ENCODE assay signal across 8 mouse cellular contexts in genomic region chr5:35131773-35132172, GRCm38 (mm10). TPM values are rescaled to one million over a fixed set of nuclear protein-coding genes. Genes with fewer than 3 reads are reported as not detected.
DNase-seq lines count a peak whose midpoint lies in the region; ATAC-seq and TF ChIP-seq lines count a peak whose summit lies in the region.

No protein-coding gene starts in this region.

- 6% methylated on average over 7 of the region's 7 CpGs for WGBS in heart, embryonic 11.5 days (ENCODE audit: insufficient replicate concordance)
- WGBS in neural tube, embryonic 15.5 days: 9% methylated on average over 7 of the region's 7 CpGs

- peaks cover 2% of the 10 kb centered on the region for H3K27me3 ChIP-seq in heart, embryonic 11.5 days (ENCODE audit: control insufficient read depth, insufficient read depth, low read length)
- no peaks in the 10 kb centered on the region for H3K27me3 ChIP-seq in neural tube, embryonic 15.5 days (replicated peaks)
- H3K27me3 ChIP-seq in testis, adult 2 months (ENCODE audit: control insufficient read depth, insufficient read depth, low read length): no peaks in the 10 kb centered on the region

- H3K4me3 ChIP-seq in bone marrow macrophage, adult 2 months (ENCODE audit: insufficient read depth, low read length): no peak overlapping the region
- no peak overlapping the region for H3K4me3 ChIP-seq in embryonic fibroblast, embryonic 13.5 days (ENCODE audit: insufficient read depth, low read length)
- no peak overlapping the region for H3K4me3 ChIP-seq in heart, embryonic 11.5 days (ENCODE audit: low read depth, low read length)
- H3K4me3 ChIP-seq in neural tube, embryonic 15.5 days (replicated peaks): no peak overlapping the region
- H3K4me3 ChIP-seq in testis, adult 2 months (ENCODE audit: control insufficient read depth, low read depth, low read length): no peak overlapping the region

- H3K36me3 ChIP-seq in heart, embryonic 11.5 days (ENCODE audit: control insufficient read depth, insufficient read depth, low read length): no peaks in the 10 kb centered on the region
- H3K36me3 ChIP-seq in neural tube, embryonic 15.5 days: no peaks in the 10 kb centered on the region
- no peaks in the 10 kb centered on the region for H3K36me3 ChIP-seq in testis, adult 2 months (ENCODE audit: control insufficient read depth, insufficient read depth, low read length)

- no peaks in the 10 kb centered on the region for H3K9me3 ChIP-seq in heart, embryonic 11.5 days (replicated peaks; ENCODE audit: control insufficient read depth, low read length)
- no peaks in the 10 kb centered on the region for H3K9me3 ChIP-seq in neural tube, embryonic 15.5 days (replicated peaks)

- no peak overlapping the region for H3K27ac ChIP-seq in bone marrow macrophage, adult 2 months (ENCODE audit: insufficient read depth, low read depth, low read length)
- no peak overlapping the region for H3K27ac ChIP-seq in embryonic fibroblast, embryonic 13.5 days (ENCODE audit: insufficient read depth, low read length)
- H3K27ac ChIP-seq in heart, embryonic 11.5 days (ENCODE audit: low read depth, low read length): no peak overlapping the region
- no peak overlapping the region for H3K27ac ChIP-seq in neural tube, embryonic 15.5 days (replicated peaks)
- H3K27ac ChIP-seq in testis, adult 2 months (ENCODE audit: control insufficient read depth, insufficient read depth, low read depth, low read length): no peak overlapping the region

- H3K4me2 ChIP-seq in heart, embryonic 11.5 days: no peak overlapping the region
- H3K4me2 ChIP-seq in neural tube, embryonic 15.5 days: no peak overlapping the region

- peak; percentile 53 for TF ChIP-seq CTCF in bone marrow macrophage, adult 2 months (IDR thresholded peaks at IDR 0.05; ENCODE audit: low read depth, low read length)
- peak; percentile 52; the same call in 1 of the 2 replicates for TF ChIP-seq CTCF in embryonic fibroblast, embryonic 13.5 days (IDR thresholded peaks at IDR 0.05; ENCODE audit: borderline replicate concordance, insufficient read depth, low read length)
- peak; percentile 80 for TF ChIP-seq CTCF in testis, adult 2 months (IDR thresholded peaks at IDR 0.05; ENCODE audit: control insufficient read depth, insufficient read depth, insufficient replicate concordance, low read depth, low read length)

- peak; percentile 37 for ATAC-seq in CD4-positive, CD25-positive, alpha-beta regulatory T cell, adult 4 months
- 0 out of 2 replicates have a peak, but pooled peaks have one; percentile 51 for ATAC-seq in heart, embryonic 11.5 days (replicated peaks; ENCODE audit: insufficient number of reproducible peaks, low FRiP score, low TSS enrichment)
- peak; percentile 55; the same call in 1 of the 2 replicates for ATAC-seq in neural tube, embryonic 15.5 days (ENCODE audit: low FRiP score)

- H3K4me1 ChIP-seq in bone marrow macrophage, adult 2 months (ENCODE audit: control insufficient read depth, insufficient read depth, low read length): peaks cover 2% of the 10 kb centered on the region; the same call in 1 of the 2 replicates
- H3K4me1 ChIP-seq in embryonic fibroblast, embryonic 13.5 days (ENCODE audit: control insufficient read depth, insufficient read depth, low read length): no peaks in the 10 kb centered on the region
- H3K4me1 ChIP-seq in heart, embryonic 11.5 days (ENCODE audit: control insufficient read depth, insufficient read depth, low read length): 0 out of 2 replicates have a peak, but pooled peaks cover 2% of the 10 kb centered on the region
- 0 out of 2 replicates have a peak, but pooled peaks cover 3% of the 10 kb centered on the region for H3K4me1 ChIP-seq in neural tube, embryonic 15.5 days
- H3K4me1 ChIP-seq in testis, adult 2 months (ENCODE audit: control insufficient read depth, insufficient read depth, low read length): peaks cover 4% of the 10 kb centered on the region; the same call in 1 of the 2 replicates

- no peak for TF ChIP-seq POLR2A in bone marrow macrophage, adult 2 months (IDR thresholded peaks at IDR 0.05; ENCODE audit: borderline replicate concordance, low read depth, low read length)
- no peak for TF ChIP-seq POLR2A in embryonic fibroblast, embryonic 13.5 days (IDR thresholded peaks at IDR 0.05; ENCODE audit: low read depth, low read length)
- TF ChIP-seq POLR2A in testis, adult 2 months (IDR thresholded peaks at IDR 0.05; ENCODE audit: control insufficient read depth, low read depth, low read length): no peak

- no peak overlapping the region for H3K9ac ChIP-seq in heart, embryonic 11.5 days (ENCODE audit: low read depth, low read length)
- H3K9ac ChIP-seq in neural tube, embryonic 15.5 days (replicated peaks): 0 out of 2 replicates have a peak overlapping the region, but pooled peaks have one; percentile 5

- DNase-seq in kidney, postnatal 4 days: peak; percentile 93
- DNase-seq in lung, adult 18-20 months: peak; percentile 79 to 85

RNA-seq across cellular contexts. Expression of gene Lrpap1, which starts 26.2 kb away (rescaled TPM):
- 100 to 1,000 TPM in 1 of 2 experiments, 10 to 100 TPM in 1; 93.8 to 133 TPM for polyA plus RNA-seq in CD4-positive, CD25-positive, alpha-beta regulatory T cell, adult 4 months (2017; shearing (Covaris generic))
- polyA plus RNA-seq in bone marrow macrophage, adult 2 months (2012; ENCODE audit: insufficient read depth, insufficient read length, missing spikeins): 105 and 109 TPM in 2 replicates
- polyA plus RNA-seq in embryonic fibroblast, embryonic 13.5 days (2011; ENCODE audit: insufficient read length, low read depth, missing spikeins): 50.3 and 62.3 TPM in 2 replicates
- 130 and 151 TPM in 2 replicates for polyA plus RNA-seq in heart, embryonic 11.5 days (2014; fragmentation: Nextera tagmentation; extraction: Ambion mirVana)
- polyA plus RNA-seq in neural tube, embryonic 15.5 days (2015; fragmentation: Nextera tagmentation; extraction: Ambion mirVana): 150 and 155 TPM in 2 replicates
- polyA plus RNA-seq in testis, adult 2 months (2012; rRNA removed): 34.5 and 36.4 TPM in 2 replicates
